Mouse (Mus musculus) heart, embryonic 15.5 days (tissue): ENCODE data around the gene Osbpl10. TPM values are rescaled to one million over a fixed set of nuclear protein-coding genes. Genes with fewer than 3 reads are reported as not detected.
A peak's percentile ranks its signal among the peaks of the same experiment; 100 is the strongest.

ENCODE experiments used
- ATAC-seq: fragments of 200-750 bp; cut with Nextera tagmentation; replicated peaks from 2 replicates; pipeline ENCODE4 v1.8.0; 2017; ENCODE audit warnings: low read depth, moderate TSS enrichment; ENCODE audit not compliant: insufficient number of reproducible peaks, insufficient read depth, low FRiP score
- H3K27ac ChIP-seq: fragments of 300-500 bp; sonication (generic); 2 replicates; pipeline ENCODE4 v1.5.1; 2015; ENCODE audit warnings: mild to moderate bottlenecking, inconsistent platforms
- H3K27me3 ChIP-seq: fragments of 300-500 bp; sonication (generic); 2 replicates; pipeline ENCODE4 v1.6.1; 2015; ENCODE audit warnings: inconsistent platforms
- H3K36me3 ChIP-seq: fragments of 300-500 bp; sonication (generic); 2 replicates; pipeline ENCODE4 v1.6.1; 2015; ENCODE audit warnings: mild to moderate bottlenecking, inconsistent platforms
- H3K4me1 ChIP-seq: fragments of 300-500 bp; sonication (generic); replicated peaks from 2 replicates; pipeline ENCODE4 v1.6.1; 2015; ENCODE audit warnings: inconsistent platforms
- H3K4me2 ChIP-seq: fragments of 300-500 bp; sonication (generic); 2 replicates; pipeline ENCODE4 v1.6.1; 2015; ENCODE audit warnings: inconsistent platforms, mild to moderate bottlenecking, moderate library complexity
- H3K4me3 ChIP-seq: fragments of 300-500 bp; sonication (generic); 2 replicates; pipeline ENCODE4 v1.5.1; 2015; ENCODE audit warnings: mild to moderate bottlenecking, inconsistent platforms
- H3K9ac ChIP-seq: fragments of 300-500 bp; sonication (generic); 2 replicates; pipeline ENCODE4 v1.6.1; 2015; ENCODE audit warnings: mild to moderate bottlenecking, inconsistent platforms
- H3K9me3 ChIP-seq: fragments of 300-500 bp; sonication (generic); replicated peaks from 2 replicates; pipeline ENCODE4 v1.6.1; 2016; ENCODE audit warnings: inconsistent platforms
- WGBS: fragments of 180-500 bp; shearing (Covaris S2); methylation state at CpG from one replicate; pipeline ENCODE4 v1.1.7; 2015; ENCODE audit warnings: mixed read lengths; 5-methylcytosine and 5-hydroxymethylcytosine counted together
- polyA plus RNA-seq: library from polyadenylated mRNA; unstranded; fragments of >200 nt; fragmentation: Nextera tagmentation; extraction: Ambion mirVana; gene quantifications from 2 replicates; pipeline ENCODE4 v1.2.1, GENCODE M21; 2015

Gene Osbpl10
- polyA plus RNA-seq, 1 experiment from 2014 or later, result 1.3 TPM

DNA sequence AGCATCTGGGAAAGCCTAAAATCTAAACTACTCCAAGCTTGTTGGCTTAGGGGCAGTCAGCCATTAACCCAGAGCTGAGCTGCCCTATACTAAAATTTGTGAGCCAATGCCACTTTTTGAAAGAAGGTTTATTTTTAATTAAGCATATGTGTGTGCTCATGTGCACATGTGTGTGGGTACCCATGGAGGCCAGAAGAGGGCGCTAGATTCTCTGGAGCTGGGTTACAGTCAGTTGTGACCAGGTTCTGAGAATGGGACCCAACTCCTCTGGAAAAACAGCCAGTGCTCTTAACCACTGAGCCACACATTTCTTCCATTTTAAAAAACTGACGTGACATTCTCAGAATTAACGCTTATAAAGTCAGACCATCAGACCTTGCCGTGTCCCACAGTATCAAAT, 119.0 kb downstream of the Osbpl10 start:
- no peak overlapping the region for H3K4me2 ChIP-seq
- H3K9me3 ChIP-seq, result no peaks in the 10 kb centered on the region; the same call in 1 of the 2 replicates
- no peaks in the 10 kb centered on the region for H3K27me3 ChIP-seq
- no peaks in the 10 kb centered on the region for H3K36me3 ChIP-seq
- H3K27ac ChIP-seq, result no peak overlapping the region
- H3K4me1 ChIP-seq, result no peaks in the 10 kb centered on the region
- no peak overlapping the region for H3K9ac ChIP-seq
- WGBS, result 84% methylated on average over 4 of the region's 4 CpGs
- ATAC-seq, result no peak
- no peak overlapping the region for H3K4me3 ChIP-seq

GRCm38 (mm10) chr9:115100181-115100915, 122.0 kb downstream of the Osbpl10 start:
- H3K4me2 ChIP-seq, result no peak overlapping the region
- 84% methylated on average over 15 of the region's 15 CpGs for WGBS
- no peak overlapping the region for H3K4me3 ChIP-seq
- H3K27ac ChIP-seq, result no peak overlapping the region
- H3K27me3 ChIP-seq, result no peaks in the 10 kb centered on the region
- no peaks in the 10 kb centered on the region for H3K4me1 ChIP-seq
- no peaks in the 10 kb centered on the region for H3K9me3 ChIP-seq
- H3K36me3 ChIP-seq, result no peaks in the 10 kb centered on the region
- H3K9ac ChIP-seq, result no peak overlapping the region
- no peak for ATAC-seq

GRCm38 (mm10) chr9:115107430-115107829, 129.1 kb downstream of the Osbpl10 start:
- WGBS, result 73% methylated on average over 7 of the region's 7 CpGs
- H3K27ac ChIP-seq, result no peak overlapping the region
- no peaks in the 10 kb centered on the region for H3K27me3 ChIP-seq
- H3K4me3 ChIP-seq, result no peak overlapping the region
- no peaks in the 10 kb centered on the region for H3K9me3 ChIP-seq
- no peak for ATAC-seq
- no peak overlapping the region for H3K4me2 ChIP-seq
- 0 out of 2 replicates have a peak, but pooled peaks cover 3% of the 10 kb centered on the region for H3K4me1 ChIP-seq
- no peaks in the 10 kb centered on the region for H3K36me3 ChIP-seq
- H3K9ac ChIP-seq, result no peak overlapping the region

DNA sequence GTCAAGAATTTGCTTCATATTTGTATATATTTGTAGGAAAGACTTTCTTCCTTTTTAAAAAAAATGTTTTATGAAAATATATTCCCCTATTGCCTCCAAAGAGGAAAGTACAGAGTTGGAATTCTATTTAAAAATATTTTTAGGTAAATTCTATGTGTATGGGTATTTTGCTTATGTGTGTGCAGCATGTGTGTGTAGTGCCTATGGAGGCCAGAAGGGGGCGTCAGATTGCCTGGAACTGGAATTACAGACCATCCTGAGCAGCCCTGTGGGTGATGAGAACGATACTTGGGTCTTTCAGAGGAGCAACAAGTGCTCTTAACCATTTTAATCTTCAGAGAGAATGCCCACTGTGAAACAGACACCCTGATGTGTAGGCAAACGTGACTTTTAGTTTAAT, 132.3 kb downstream of the Osbpl10 start:
- Histone ChIP-seq H3K4me2 (no peak overlapping the region), H3K9me3 (no peaks in the 10 kb centered on the region), H3K4me1 (0 out of 2 replicates have a peak, but pooled peaks cover 3% of the 10 kb centered on the region), H3K4me3 (no peak overlapping the region), H3K27me3 (no peaks in the 10 kb centered on the region), H3K27ac (no peak overlapping the region), H3K36me3 (no peaks in the 10 kb centered on the region), H3K9ac (no peak overlapping the region)
- ATAC-seq, result no peak
- 59% methylated on average over 3 of the region's 3 CpGs for WGBS

- Histone ChIP-seq H3K9ac (no peak overlapping the region), H3K4me2 (no peak overlapping the region), H3K27ac (no peak overlapping the region), H3K27me3 (no peaks in the 10 kb centered on the region), H3K4me1 (peaks cover 13% of the 10 kb centered on the region), H3K9me3 (no peaks in the 10 kb centered on the region), H3K4me3 (no peak overlapping the region), H3K36me3 (no peaks in the 10 kb centered on the region)
- WGBS, result 72% methylated on average over 10 of the region's 10 CpGs
- no peak for ATAC-seq
Observed at GRCm38 (mm10) chr9:115117314-115117713, 138.9 kb downstream of the Osbpl10 start.

- Histone ChIP-seq H3K9me3 (no peaks in the 10 kb centered on the region), H3K4me1 (peaks cover 13% of the 10 kb centered on the region), H3K36me3 (no peaks in the 10 kb centered on the region), H3K27me3 (no peaks in the 10 kb centered on the region), H3K4me2 (no peak overlapping the region), H3K4me3 (no peak overlapping the region), H3K27ac (no peak overlapping the region), H3K9ac (no peak overlapping the region)
- ATAC-seq, result 0 out of 2 replicates have a peak, but pooled peaks have one; percentile 6
- 67% methylated on average over 5 of the region's 5 CpGs for WGBS
Observed at GRCm38 (mm10) chr9:115120276-115120675, 141.9 kb downstream of the Osbpl10 start.

DNA sequence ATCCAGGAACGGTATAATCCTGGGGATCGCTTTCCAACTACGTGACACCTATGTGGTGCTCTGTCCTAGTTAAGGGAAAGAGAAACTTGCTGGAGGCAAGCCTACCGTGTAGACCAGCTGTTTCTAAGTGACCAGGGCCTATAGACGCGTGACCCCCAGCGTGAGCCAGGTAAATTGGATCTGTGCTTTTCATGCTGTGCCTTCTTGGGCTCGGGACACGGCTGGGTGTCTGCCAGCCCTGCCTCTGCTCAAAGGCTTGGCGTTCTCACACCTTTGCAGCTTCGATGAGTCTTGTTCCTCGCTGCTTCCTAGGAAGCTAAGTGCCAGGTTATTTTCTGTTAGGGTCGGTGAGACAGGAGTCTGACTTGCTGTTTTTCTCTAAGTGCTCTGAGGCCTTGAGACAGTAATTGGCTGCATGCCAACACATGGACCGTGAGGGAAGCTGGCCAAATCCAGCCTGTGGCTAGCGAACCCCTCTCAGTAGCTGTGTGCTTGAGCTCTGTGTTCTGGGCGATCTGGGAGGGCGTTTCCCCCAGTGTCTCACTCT, 142.4 kb downstream of the Osbpl10 start:
- H3K4me1 ChIP-seq, result peaks cover 13% of the 10 kb centered on the region
- H3K9ac ChIP-seq, result no peak overlapping the region
- no peaks in the 10 kb centered on the region for H3K27me3 ChIP-seq
- peak overlapping the region; percentile 26 for H3K4me2 ChIP-seq
- no peaks in the 10 kb centered on the region for H3K36me3 ChIP-seq
- peak; percentile 44 for ATAC-seq
- WGBS, result 40% methylated on average over 17 of the region's 17 CpGs
- no peak overlapping the region for H3K4me3 ChIP-seq
- no peaks in the 10 kb centered on the region for H3K9me3 ChIP-seq
- peak overlapping the region; percentile 43; the same call in 1 of the 2 replicates for H3K27ac ChIP-seq

GRCm38 (mm10) chr9:115127342-115127741, 149.0 kb downstream of the Osbpl10 start:
- no peak overlapping the region for H3K27ac ChIP-seq
- H3K9me3 ChIP-seq, result no peaks in the 10 kb centered on the region
- H3K4me1 ChIP-seq, result no peaks in the 10 kb centered on the region
- H3K36me3 ChIP-seq, result no peaks in the 10 kb centered on the region
- no peaks in the 10 kb centered on the region for H3K27me3 ChIP-seq
- 78% methylated on average over 10 of the region's 10 CpGs for WGBS
- H3K9ac ChIP-seq, result no peak overlapping the region
- H3K4me3 ChIP-seq, result no peak overlapping the region
- H3K4me2 ChIP-seq, result no peak overlapping the region
- no peak for ATAC-seq

DNA sequence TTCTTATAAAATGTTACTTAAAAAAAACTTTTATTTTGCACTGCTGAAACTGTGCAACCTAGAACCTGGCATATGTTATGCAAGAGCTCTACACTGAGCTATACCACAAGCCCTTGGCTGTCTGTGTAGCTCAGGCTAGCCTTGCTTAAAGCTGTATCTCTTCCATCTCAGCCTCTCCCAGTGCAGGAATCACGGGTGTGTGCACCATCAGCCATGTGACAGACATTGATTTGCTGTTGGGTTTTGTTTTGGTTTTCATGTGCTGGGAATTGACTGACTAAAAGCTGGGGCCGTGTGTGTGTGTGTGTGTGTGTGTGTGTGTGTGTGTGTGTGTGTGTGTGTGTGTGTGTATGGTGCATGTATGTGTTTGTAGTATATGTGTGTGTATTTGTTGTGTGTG, 155.6 kb downstream of the Osbpl10 start:
- H3K27ac ChIP-seq, result no peak overlapping the region
- H3K36me3 ChIP-seq, result no peaks in the 10 kb centered on the region
- H3K9me3 ChIP-seq, result no peaks in the 10 kb centered on the region
- no peak for ATAC-seq
- WGBS, result 69% methylated on average over 2 of the region's 2 CpGs
- H3K9ac ChIP-seq, result no peak overlapping the region
- H3K4me2 ChIP-seq, result no peak overlapping the region
- no peaks in the 10 kb centered on the region for H3K27me3 ChIP-seq
- H3K4me1 ChIP-seq, result no peaks in the 10 kb centered on the region
- H3K4me3 ChIP-seq, result no peak overlapping the region

DNA sequence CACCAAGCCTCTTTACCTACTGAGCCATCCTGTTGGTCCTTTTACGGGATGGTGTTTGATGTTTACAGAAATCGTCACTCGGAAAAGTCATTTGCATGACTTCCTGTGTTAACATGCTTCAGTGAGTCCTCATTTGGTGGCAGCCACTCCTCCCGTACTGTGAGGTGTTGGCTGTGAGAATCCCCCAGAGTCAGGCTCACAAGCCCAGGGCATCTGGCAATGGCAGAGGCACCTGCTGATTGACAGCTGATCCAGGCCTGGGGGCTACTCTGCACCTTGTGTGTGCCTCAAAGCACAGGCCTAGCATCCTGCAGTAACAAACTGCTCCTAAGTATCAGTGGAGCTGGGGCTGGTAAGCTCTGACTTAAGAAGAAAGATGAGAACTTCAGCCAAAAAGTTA, 156.4 kb downstream of the Osbpl10 start:
- 61% methylated on average over 4 of the region's 4 CpGs for WGBS
- Histone ChIP-seq H3K4me1 (no peaks in the 10 kb centered on the region), H3K27me3 (no peaks in the 10 kb centered on the region), H3K9me3 (no peaks in the 10 kb centered on the region), H3K27ac (no peak overlapping the region), H3K36me3 (no peaks in the 10 kb centered on the region), H3K4me2 (no peak overlapping the region), H3K9ac (no peak overlapping the region), H3K4me3 (no peak overlapping the region)
- ATAC-seq, result no peak

- WGBS, result 81% methylated on average over 8 of the region's 8 CpGs
- H3K4me1 ChIP-seq, result no peaks in the 10 kb centered on the region
- H3K4me2 ChIP-seq, result no peak overlapping the region
- ATAC-seq, result no peak
- no peak overlapping the region for H3K4me3 ChIP-seq
- no peaks in the 10 kb centered on the region for H3K9me3 ChIP-seq
- H3K9ac ChIP-seq, result no peak overlapping the region
- no peak overlapping the region for H3K27ac ChIP-seq
- no peaks in the 10 kb centered on the region for H3K27me3 ChIP-seq
- no peaks in the 10 kb centered on the region for H3K36me3 ChIP-seq
Observed at GRCm38 (mm10) chr9:115135352-115135751, 157.0 kb downstream of the Osbpl10 start.

DNA sequence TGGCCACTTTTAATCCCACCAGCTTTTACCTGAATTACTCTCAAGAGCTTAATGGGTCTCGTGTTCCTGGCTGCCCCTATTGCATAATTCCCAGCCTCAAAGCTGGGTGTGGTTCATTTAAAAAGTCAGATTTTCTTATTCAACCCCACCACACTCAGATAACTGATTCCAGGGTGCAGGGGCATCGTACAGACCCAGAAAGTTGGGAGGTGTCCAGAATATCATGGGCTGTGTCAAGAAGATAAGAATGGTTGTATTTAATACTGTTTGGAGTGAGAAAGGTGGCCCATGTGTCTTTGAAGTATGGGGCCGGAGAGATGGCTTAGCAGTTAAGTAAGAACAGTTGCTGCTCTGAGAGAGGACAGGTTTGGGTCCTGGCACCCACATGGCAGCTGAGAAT, 159.5 kb downstream of the Osbpl10 start:
- H3K9ac ChIP-seq, result no peak overlapping the region
- H3K4me2 ChIP-seq, result no peak overlapping the region
- no peaks in the 10 kb centered on the region for H3K9me3 ChIP-seq
- H3K4me3 ChIP-seq, result no peak overlapping the region
- H3K27me3 ChIP-seq, result no peaks in the 10 kb centered on the region
- no peak overlapping the region for H3K27ac ChIP-seq
- 63% methylated on average over 3 of the region's 3 CpGs for WGBS
- no peaks in the 10 kb centered on the region for H3K4me1 ChIP-seq
- no peak for ATAC-seq
- H3K36me3 ChIP-seq, result no peaks in the 10 kb centered on the region
